Mouse (Mus musculus) erythroblast, embryonic 14.5 days (primary cell): ENCODE data around the gene B3gnt8. TPM values are rescaled to one million over a fixed set of nuclear protein-coding genes. Genes with fewer than 3 reads are reported as not detected.

Experiments used
- H3K27me3 ChIP-seq: 2 replicates; pipeline ENCODE4 v1.6.1; 2012; ENCODE audit warnings: inconsistent platforms; ENCODE audit not compliant: control insufficient read depth
- H3K36me3 ChIP-seq: 2 replicates; pipeline ENCODE4 v1.6.1; 2012; ENCODE audit warnings: mild to moderate bottlenecking, inconsistent platforms; ENCODE audit not compliant: control insufficient read depth
- H3K4me1 ChIP-seq: 2 replicates; pipeline ENCODE4 v1.6.1; 2012; ENCODE audit warnings: inconsistent platforms; ENCODE audit not compliant: control insufficient read depth
- H3K4me3 ChIP-seq: replicated peaks from 2 replicates; pipeline ENCODE3; 2012; ENCODE audit warnings: moderate library complexity, mild to moderate bottlenecking, inconsistent platforms
- H3K9me3 ChIP-seq: 2 replicates; pipeline ENCODE4 v1.6.1; 2012; ENCODE audit warnings: low read length, inconsistent platforms, mixed read lengths; ENCODE audit not compliant: control insufficient read depth
- GATA1 ChIP-seq: IDR thresholded peaks from 2 replicates; pipeline ENCODE4 v1.6.1; 2012; ENCODE audit warnings: low read length, inconsistent platforms, mixed read lengths
- TAL1 ChIP-seq: IDR thresholded peaks from 3 replicates; pipeline ENCODE4 v1.6.1; 2012; ENCODE audit warnings: low read length, inconsistent platforms, mixed read lengths
- polyA plus RNA-seq: library from polyadenylated mRNA; stranded (reverse); fragments of >175 nt; gene quantifications from 2 replicates; pipeline ENCODE4 v1.2.3, GENCODE M21; 2012

The B3gnt8 gene
- polyA plus RNA-seq, 1 experiment = 0.10 TPM

DNA sequence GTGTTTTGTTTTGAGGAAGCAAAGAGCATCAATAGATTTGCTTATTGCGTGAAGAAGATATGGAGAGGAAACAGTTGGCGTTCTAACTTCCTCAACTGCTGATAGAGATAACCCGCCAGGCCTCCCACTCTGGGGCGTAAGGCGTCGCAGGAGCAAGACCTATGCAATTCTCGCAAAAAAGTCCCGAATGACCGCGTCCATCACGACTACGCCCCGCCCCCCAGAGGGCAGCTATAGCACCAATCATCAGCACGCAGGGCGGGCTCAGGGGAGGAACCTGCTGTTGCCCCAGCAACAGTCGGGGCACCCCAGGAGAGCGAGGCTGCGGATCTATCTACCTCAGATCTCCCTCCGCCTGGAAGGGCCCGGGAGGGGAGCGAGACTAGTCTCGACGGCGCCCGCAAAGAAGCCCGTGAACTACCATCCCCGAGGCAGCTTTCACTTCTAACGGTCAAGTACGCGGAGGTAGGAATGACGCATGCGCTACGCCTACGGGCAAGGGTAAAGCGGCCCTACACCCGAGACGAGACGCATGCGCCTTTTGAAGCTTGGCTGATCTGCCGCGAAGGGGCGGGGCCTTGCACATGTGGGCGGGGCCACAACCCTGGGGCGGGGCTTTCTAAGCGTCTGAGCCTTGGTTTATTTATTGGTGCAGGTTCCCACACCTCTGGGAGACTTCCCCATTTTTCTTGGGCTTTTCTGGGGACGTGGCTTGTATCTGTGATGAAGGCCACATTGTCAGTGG is 54.2 kb downstream of the B3gnt8 start, which contains the start of gene B9d2:
Gene B9d2 (plus strand): TSS at position 267 of the 745 bp plus-strand sequence.
- Histone ChIP-seq H3K27me3 (peaks cover 6% of the 10 kb centered on the region), H3K4me3 (peak within 1 kb of the TSS; percentile 90), H3K36me3 (peaks cover 33% of the 10 kb centered on the region), H3K9me3 (no peaks in the 10 kb centered on the region), H3K4me1 (peaks cover 66% of the 10 kb centered on the region)
- peak; percentile 37; the same call in 2 of the 3 replicates for TF ChIP-seq TAL1
- TF ChIP-seq GATA1 = peak; percentile 5; the same call in 1 of the 2 replicates

DNA sequence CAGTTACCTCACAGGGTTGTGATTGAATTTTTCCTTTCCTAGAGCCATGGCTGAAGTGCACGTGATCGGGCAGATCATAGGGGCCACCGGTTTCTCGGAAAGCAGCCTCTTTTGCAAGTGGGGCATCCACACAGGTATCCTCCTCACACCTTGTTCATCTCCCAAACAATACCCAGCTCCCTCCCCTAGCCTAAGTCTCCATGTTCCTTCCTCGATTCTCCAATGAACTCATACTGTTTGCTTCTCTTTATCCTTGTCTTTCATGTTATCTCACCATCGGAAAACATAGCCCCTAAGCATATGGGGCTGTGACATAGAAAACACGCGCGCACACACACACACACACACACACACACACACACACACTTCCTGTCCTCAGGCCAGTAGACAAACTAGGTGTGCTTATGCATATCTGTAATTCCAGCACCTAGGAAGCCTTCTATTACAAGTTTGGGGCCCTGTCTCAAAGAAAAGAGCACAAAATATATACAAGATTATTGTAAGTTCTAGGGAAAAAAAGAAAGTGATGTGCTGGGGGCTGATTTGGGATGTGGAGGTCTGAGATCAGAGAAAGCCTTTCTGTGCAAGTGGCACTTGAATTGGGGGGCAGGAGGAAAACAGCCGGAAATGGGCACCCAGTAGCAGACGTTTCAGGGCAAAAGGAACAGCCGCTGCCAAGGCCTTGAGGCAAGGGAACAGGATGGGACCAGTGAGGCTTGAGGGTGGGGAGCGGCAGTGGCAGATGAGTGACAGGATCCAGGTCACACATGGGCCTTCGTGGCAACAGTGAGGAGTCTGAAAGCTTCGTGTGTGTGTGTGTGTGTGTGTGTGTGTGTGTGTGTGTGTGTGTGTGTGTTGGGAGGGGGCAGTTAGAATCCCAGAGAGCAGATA is 55.1 kb downstream of the B3gnt8 start:
- Histone ChIP-seq H3K9me3 (no peaks in the 10 kb centered on the region), H3K27me3 (peaks cover 1% of the 10 kb centered on the region), H3K36me3 (peaks cover 39% of the 10 kb centered on the region), H3K4me3 (peak overlapping the region; percentile 90), H3K4me1 (peaks cover 75% of the 10 kb centered on the region)
- no peak for TF ChIP-seq TAL1
- no peak for TF ChIP-seq GATA1

GRCm38 (mm10) chr7:25683474-25684180 is 57.2 kb downstream of the B3gnt8 start:
- Histone ChIP-seq H3K4me1 (peaks cover 94% of the 10 kb centered on the region), H3K36me3 (peaks cover 39% of the 10 kb centered on the region), H3K9me3 (no peaks in the 10 kb centered on the region), H3K4me3 (peak overlapping the region; percentile 18), H3K27me3 (no peaks in the 10 kb centered on the region; the same call in 1 of the 2 replicates)
- TF ChIP-seq GATA1 (no peak), TAL1 (no peak)

- no peak for TF ChIP-seq GATA1
- Histone ChIP-seq H3K9me3 (no peaks in the 10 kb centered on the region), H3K4me3 (no peak overlapping the region), H3K4me1 (peaks cover 96% of the 10 kb centered on the region), H3K27me3 (no peaks in the 10 kb centered on the region; the same call in 1 of the 2 replicates), H3K36me3 (peaks cover 41% of the 10 kb centered on the region)
Measured at GRCm38 (mm10) chr7:25684659-25685058, 58.2 kb downstream of the B3gnt8 start.

Other genes starting within 250 kb of the B3gnt8 start
- 0.22 and 0.32 TPM in 2 replicates for gene Lipe, start 227.9 kb upstream of the B3gnt8 start, polyA plus RNA-seq
- gene Cxcl17, start 213.8 kb upstream of the B3gnt8 start, polyA plus RNA-seq = not detected in 2 replicates
- 0.01 TPM in 1 of 2 replicates, not detected in the other for gene Ceacam1, start 149.1 kb upstream of the B3gnt8 start, polyA plus RNA-seq
- not detected in 2 replicates for gene Ceacam2, start 86.8 kb upstream of the B3gnt8 start, polyA plus RNA-seq
- not detected in 2 replicates for gene Erich4, start 10.8 kb upstream of the B3gnt8 start, polyA plus RNA-seq
- gene Dmac2, start 7.2 kb upstream of the B3gnt8 start, polyA plus RNA-seq = 0.73 and 1.1 TPM in 2 replicates
- gene Bckdha, start 32.3 kb downstream of the B3gnt8 start, polyA plus RNA-seq = 2.4 and 3.2 TPM in 2 replicates
- 11.8 and 15.6 TPM in 2 replicates for gene Exosc5, start 32.5 kb downstream of the B3gnt8 start, polyA plus RNA-seq
- gene Tmem91, start 48.5 kb downstream of the B3gnt8 start, polyA plus RNA-seq = 0.01 and 0.11 TPM in 2 replicates
- gene B9d2, start 54.1 kb downstream of the B3gnt8 start, polyA plus RNA-seq = 4.8 and 8.3 TPM in 2 replicates
- 21.9 and 23.6 TPM in 2 replicates for gene Tgfb1, start 60.3 kb downstream of the B3gnt8 start, polyA plus RNA-seq
- 8.8 and 9.3 TPM in 2 replicates for gene Ccdc97, start 92.4 kb downstream of the B3gnt8 start, polyA plus RNA-seq
- 32.8 and 36.7 TPM in 2 replicates for gene Hnrnpul1, start 128.1 kb downstream of the B3gnt8 start, polyA plus RNA-seq
- 0.26 and 0.61 TPM in 2 replicates for gene Axl, start 162.1 kb downstream of the B3gnt8 start, polyA plus RNA-seq
- not detected in 2 replicates for gene Cyp2s1, start 190.3 kb downstream of the B3gnt8 start, polyA plus RNA-seq